Mouse (Mus musculus) embryonic facial prominence, embryonic 13.5 days (tissue): ENCODE results near the gene Tomm40l. TPM values are rescaled to one million over a fixed set of nuclear protein-coding genes. Genes with fewer than 3 reads are reported as not detected.
A peak's percentile ranks its signal among the peaks of the same experiment; 100 is the strongest.

Experiments
- ATAC-seq: fragments of 200-750 bp; cut with Nextera tagmentation; 2 replicates; pipeline ENCODE4 v1.8.0; 2017; ENCODE audit warnings: low read depth; ENCODE audit not compliant: insufficient number of reproducible peaks, insufficient read depth, low FRiP score, low TSS enrichment
- H3K27ac ChIP-seq: fragments of 300-500 bp; sonication (generic); 2 replicates; pipeline ENCODE4 v1.5.1; 2015; ENCODE audit warnings: moderate library complexity, mild to moderate bottlenecking, inconsistent platforms
- H3K27me3 ChIP-seq: fragments of 300-500 bp; sonication (generic); 2 replicates; pipeline ENCODE4 v1.6.1; 2015; ENCODE audit warnings: mild to moderate bottlenecking, inconsistent platforms
- H3K36me3 ChIP-seq: fragments of 300-500 bp; sonication (generic); 2 replicates; pipeline ENCODE4 v1.6.1; 2015; ENCODE audit warnings: mild to moderate bottlenecking, inconsistent platforms
- H3K4me1 ChIP-seq: fragments of 300-500 bp; sonication (generic); 2 replicates; pipeline ENCODE4 v1.6.1; 2015; ENCODE audit warnings: inconsistent platforms
- H3K4me2 ChIP-seq: fragments of 300-500 bp; sonication (generic); 2 replicates; pipeline ENCODE4 v1.6.1; 2015; ENCODE audit warnings: moderate library complexity, mild to moderate bottlenecking, inconsistent platforms
- H3K4me3 ChIP-seq: fragments of 300-500 bp; sonication (generic); 2 replicates; pipeline ENCODE4 v1.5.1; 2015; ENCODE audit warnings: mild to moderate bottlenecking, inconsistent platforms
- H3K9ac ChIP-seq: fragments of 300-500 bp; sonication (generic); 2 replicates; pipeline ENCODE4 v1.6.1; 2015; ENCODE audit warnings: mild to moderate bottlenecking, inconsistent platforms
- H3K9me3 ChIP-seq: fragments of 300-500 bp; sonication (generic); 2 replicates; pipeline ENCODE4 v1.6.1; 2016; ENCODE audit warnings: inconsistent platforms
- WGBS: fragments of 180-500 bp; shearing (Covaris S2); methylation state at CpG from one replicate; pipeline ENCODE4 v1.1.7; 2015; ENCODE audit warnings: mixed read lengths; 5-methylcytosine and 5-hydroxymethylcytosine counted together
- polyA plus RNA-seq: library from polyadenylated mRNA; unstranded; fragments of >200 nt; fragmentation: Nextera tagmentation; extraction: Ambion mirVana; gene quantifications from 2 replicates; pipeline ENCODE4 v1.2.1, GENCODE M21; 2015

Tomm40l gene
- polyA plus RNA-seq, 1 experiment from 2014 or later, result 30.9 TPM

DNA sequence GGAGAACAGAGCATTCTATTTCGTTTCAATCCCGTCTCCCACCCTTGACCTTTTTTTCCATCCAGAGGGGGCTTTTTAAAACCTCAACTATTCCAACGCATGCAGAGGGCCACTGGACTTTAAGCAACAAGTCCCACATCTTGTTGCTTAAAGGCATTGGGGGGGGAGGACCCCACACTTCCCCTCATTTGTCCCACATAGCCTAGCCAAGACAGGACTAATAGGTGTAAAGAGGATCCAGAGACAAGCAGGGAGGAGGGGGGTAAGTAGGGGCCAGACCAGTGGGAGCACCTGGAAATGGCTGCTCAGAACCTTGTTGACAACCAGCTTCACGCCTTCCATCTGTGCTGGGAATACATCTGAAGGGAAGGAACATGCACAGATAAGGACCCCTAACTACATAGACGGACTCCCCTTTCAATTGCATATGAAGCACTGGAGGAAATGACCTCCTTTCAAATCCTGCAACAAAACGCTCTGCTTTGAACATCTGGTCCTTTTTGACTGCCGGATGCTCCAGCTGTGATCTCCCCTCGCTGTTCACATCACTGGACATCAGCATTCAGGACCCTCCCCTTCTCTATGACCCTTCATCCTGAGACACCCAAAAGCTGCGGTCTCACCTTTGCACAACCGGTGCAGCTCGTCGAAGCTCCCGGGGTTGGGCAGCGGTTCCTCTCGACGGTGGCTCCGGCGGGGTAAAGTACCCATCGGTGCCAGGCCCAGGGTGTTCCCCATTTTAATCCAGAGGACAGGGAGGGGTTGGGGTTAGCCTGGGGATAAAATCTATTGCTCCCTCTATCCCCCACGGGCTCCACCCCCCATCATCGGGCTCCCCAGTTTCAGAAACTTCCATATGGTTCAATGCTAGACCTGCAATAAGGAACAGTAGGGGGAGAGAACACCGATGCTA lies 777 bp downstream of the Tomm40l start:
- Histone ChIP-seq H3K4me1 (peaks cover 13% of the 10 kb centered on the region), H3K27me3 (no peaks in the 10 kb centered on the region), H3K4me2 (peak overlapping the region; percentile 89), H3K36me3 (peaks cover 23% of the 10 kb centered on the region), H3K27ac (no peak overlapping the region), H3K4me3 (peak overlapping the region; percentile 72), H3K9ac (peak overlapping the region; percentile 68), H3K9me3 (no peaks in the 10 kb centered on the region)
- WGBS, result 6% methylated on average over 22 of the region's 22 CpGs
- no peak for ATAC-seq

DNA sequence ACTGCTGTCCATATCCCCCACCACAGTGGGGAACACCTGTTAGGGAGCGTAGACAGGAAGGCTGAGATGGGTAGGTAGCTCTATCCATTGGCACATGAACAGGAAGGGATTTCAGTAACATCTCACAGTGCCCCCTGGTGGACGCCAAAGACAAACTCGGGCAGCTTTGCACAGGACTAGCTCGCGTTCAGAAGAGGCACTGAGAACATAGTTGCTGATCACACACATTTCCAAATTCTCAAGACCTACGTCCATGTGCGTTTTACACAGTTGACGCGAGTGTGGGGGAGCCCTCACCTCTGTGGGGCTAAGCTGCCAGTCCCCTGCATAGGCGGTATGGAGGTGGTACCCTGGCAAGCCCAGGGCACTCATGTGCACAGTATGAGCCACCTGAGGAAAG lies 1.4 kb downstream of the Tomm40l start:
- no peak overlapping the region for H3K9ac ChIP-seq
- H3K36me3 ChIP-seq, result peaks cover 23% of the 10 kb centered on the region
- H3K4me3 ChIP-seq, result peak overlapping the region; percentile 72
- WGBS, result 7% methylated on average over 10 of the region's 10 CpGs
- no peak overlapping the region for H3K27ac ChIP-seq
- no peaks in the 10 kb centered on the region for H3K27me3 ChIP-seq
- peak overlapping the region; percentile 89 for H3K4me2 ChIP-seq
- H3K4me1 ChIP-seq, result peaks cover 13% of the 10 kb centered on the region
- ATAC-seq, result no peak; the same call in 1 of the 2 replicates
- no peaks in the 10 kb centered on the region for H3K9me3 ChIP-seq

DNA sequence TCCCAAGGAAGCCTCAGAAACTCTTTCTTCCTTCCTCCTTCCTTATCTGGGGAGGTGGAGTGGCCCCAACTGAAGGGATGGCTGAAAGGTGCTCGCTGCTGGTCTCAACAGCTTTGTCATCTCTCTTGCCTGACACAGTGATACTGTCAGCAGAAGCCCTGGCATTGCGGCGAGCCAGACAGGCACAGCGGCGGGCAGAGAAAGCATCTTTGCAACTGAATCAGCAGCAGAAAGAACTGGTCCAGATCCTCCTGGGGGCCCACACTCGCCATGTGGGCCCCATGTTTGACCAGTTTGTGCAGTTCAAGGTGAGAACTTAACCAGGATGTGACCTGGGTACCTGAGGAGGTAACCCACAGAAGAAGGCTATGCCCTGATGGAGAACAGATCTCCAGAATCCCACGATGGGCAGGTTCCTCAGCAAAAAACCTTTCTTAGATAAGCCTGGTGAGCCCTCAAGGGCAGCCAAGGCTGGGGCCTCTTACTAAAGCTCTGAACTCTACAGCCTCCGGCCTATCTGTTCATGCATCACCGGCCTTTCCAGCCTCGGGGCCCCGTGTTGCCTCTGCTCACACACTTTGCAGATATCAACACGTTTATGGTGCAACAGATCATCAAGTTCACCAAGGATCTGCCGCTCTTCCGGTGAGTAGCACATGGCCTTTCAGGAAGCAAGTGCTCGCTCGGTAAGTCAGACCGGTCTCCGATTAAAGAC lies 5.9 kb downstream of the Tomm40l start:
- no peak overlapping the region for H3K27ac ChIP-seq
- no peak overlapping the region for H3K4me3 ChIP-seq
- ATAC-seq, result no peak
- H3K27me3 ChIP-seq, result no peaks in the 10 kb centered on the region
- H3K9me3 ChIP-seq, result no peaks in the 10 kb centered on the region
- H3K4me2 ChIP-seq, result no peak overlapping the region
- 89% methylated on average over 18 of the region's 18 CpGs for WGBS
- H3K4me1 ChIP-seq, result peaks cover 8% of the 10 kb centered on the region
- peaks cover 23% of the 10 kb centered on the region for H3K36me3 ChIP-seq
- no peak overlapping the region for H3K9ac ChIP-seq

DNA sequence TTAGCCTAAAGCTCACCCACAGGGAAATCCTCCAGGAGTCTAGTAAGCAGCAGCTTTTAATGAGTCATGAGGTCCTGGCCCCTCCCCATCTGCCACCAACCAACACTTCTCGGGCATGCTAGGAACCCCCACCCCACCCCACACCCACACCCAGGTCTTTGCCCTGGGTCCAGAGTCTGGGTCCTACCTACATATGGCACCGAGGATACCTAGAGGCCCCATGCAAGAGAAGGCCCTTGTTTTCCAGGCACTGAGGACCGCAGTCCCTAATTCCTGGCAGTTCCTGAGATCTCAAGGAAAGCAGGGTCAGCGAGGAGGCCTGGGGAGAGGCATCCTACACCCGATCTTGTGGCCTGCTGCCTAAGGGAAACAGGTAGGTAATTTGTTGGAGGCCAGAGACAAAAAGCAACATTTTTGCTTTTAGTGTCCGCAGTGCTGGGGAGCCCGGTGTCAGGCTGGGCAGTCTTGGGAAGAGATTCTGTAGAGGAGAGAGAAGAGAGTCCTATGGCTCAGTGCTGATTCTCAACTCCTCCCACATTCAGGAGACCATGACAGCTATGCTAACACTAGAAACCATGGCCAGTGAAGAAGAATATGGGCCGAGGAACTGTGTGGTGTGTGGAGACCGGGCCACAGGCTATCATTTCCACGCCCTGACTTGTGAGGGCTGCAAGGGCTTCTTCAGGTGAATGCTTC lies 8.4 kb downstream of the Tomm40l start, which contains the start of gene Nr1i3:
Gene Nr1i3 (plus strand): TSS at position 170 of the 696 bp plus-strand sequence.
- WGBS, result 64% methylated on average over 10 of the region's 10 CpGs
- ATAC-seq, result no peak
- no peak within 1 kb of the TSS for H3K4me3 ChIP-seq

DNA sequence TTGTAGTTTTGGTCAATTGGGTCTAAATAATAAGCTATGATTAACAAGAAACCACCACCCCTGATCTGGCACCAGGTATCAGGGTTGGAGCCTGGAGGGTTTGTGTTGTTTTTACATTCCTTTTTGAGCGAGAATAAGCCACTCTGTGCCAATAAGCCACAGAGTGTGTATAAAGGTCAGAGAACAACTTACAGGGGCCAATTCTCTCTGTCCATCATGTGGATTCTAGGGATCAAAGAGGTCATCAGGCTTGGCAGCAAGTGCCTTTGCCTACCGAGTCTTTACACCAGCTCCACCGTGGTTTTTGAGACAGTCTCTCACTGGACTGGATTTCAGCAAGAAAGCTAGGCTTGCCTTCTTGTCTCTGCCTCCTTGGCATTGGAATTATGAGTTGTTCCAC lies 9.5 kb downstream of the Tomm40l start:
- Histone ChIP-seq H3K27ac (no peak overlapping the region), H3K4me1 (no peaks in the 10 kb centered on the region)
- whole genome bisulfite sequencing, result 40% methylated on average over 3 of the region's 3 CpGs

More for the DNA sequence above, 8.4 kb downstream of the Tomm40l start, which contains the start of gene Nr1i3:
- Histone ChIP-seq H3K9me3 (no peaks in the 10 kb centered on the region), H3K27ac (no peak within 1 kb of the TSS), H3K4me1 (no peaks in the 10 kb centered on the region), H3K27me3 (no peaks in the 10 kb centered on the region), H3K4me2 (no peak within 1 kb of the TSS), H3K36me3 (peaks cover 10% of the 10 kb centered on the region), H3K9ac (no peak within 1 kb of the TSS)

DNA sequence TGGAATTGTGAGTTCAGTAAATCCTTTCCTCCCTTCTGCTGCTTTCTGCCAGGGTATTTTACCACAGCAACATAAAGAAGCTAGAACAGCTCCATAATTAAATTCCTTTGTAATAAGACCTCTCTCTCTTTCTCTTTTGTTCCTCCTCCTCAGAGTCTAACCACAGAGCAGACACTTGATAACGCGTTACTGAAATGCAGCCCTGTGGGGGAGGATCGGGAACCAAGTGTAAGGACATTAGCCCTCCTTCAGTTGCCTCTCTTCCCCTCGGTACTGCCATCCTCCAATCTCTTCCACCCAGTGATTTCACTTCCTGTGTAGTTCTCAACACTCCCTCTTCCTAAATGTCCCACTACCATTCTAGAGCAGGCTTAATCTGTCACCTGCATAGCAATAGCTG lies 12.9 kb downstream of the Tomm40l start:
- Histone ChIP-seq H3K27me3 (0 out of 2 replicates have a peak, but pooled peaks cover 2% of the 10 kb centered on the region), H3K4me1 (no peaks in the 10 kb centered on the region), H3K4me2 (no peak overlapping the region), H3K36me3 (no peaks in the 10 kb centered on the region), H3K9me3 (no peaks in the 10 kb centered on the region), H3K27ac (no peak overlapping the region), H3K9ac (no peak overlapping the region), H3K4me3 (no peak overlapping the region)
- WGBS, result 29% methylated on average over 4 of the region's 4 CpGs
- no peak for ATAC-seq

More for the DNA sequence above, 9.5 kb downstream of the Tomm40l start:
- H3K36me3 ChIP-seq, result no peaks in the 10 kb centered on the region
- H3K27me3 ChIP-seq, result no peaks in the 10 kb centered on the region
- H3K9me3 ChIP-seq, result no peaks in the 10 kb centered on the region
- no peak overlapping the region for H3K9ac ChIP-seq
- no peak overlapping the region for H3K4me2 ChIP-seq
- ATAC-seq, result no peak
- no peak overlapping the region for H3K4me3 ChIP-seq

DNA sequence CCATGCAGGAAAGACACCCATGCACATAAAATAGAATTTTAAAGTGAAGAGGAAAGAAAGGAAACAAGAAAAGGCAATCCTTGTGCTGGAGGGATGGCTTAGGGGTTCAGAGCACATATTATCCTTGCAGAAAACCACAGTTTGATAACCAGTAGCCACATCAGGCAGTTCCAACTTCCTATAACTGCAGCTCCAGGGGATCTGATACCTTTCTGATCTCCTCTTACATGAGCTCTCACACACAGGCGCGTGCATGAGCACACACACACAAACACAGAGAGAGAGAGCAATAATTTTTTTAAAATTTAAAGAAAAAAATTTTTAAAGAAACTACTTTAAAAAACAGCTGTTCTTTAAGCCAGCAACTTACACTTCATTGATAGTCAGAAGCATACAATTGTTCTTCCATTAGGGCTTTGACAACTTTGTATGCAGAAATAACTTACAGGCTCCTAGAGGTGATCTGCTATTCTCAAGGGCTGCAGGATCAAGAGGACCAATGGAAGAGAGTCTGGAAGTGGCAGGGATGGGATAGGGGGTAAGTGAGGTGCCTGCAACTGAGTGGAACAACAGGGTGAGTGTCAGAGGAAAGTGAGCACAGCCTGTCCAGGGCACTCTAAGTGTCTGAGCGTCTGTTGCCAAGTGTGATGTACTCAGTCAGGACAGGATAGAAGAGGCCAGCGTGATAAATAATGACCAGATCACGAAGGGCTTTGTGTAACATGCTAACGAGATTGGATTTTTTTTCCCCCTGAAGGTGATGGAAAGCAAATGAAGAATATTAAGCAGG lies 16.4 kb downstream of the Tomm40l start:
- no peaks in the 10 kb centered on the region for H3K36me3 ChIP-seq
- 0 out of 2 replicates have a peak, but pooled peaks cover 2% of the 10 kb centered on the region for H3K27me3 ChIP-seq
- no peak for ATAC-seq
- no peaks in the 10 kb centered on the region for H3K4me1 ChIP-seq
- WGBS, result 76% methylated on average over 6 of the region's 6 CpGs
- H3K27ac ChIP-seq, result no peak overlapping the region
- no peaks in the 10 kb centered on the region for H3K9me3 ChIP-seq
- H3K9ac ChIP-seq, result no peak overlapping the region
- no peak overlapping the region for H3K4me2 ChIP-seq
- H3K4me3 ChIP-seq, result no peak overlapping the region

DNA sequence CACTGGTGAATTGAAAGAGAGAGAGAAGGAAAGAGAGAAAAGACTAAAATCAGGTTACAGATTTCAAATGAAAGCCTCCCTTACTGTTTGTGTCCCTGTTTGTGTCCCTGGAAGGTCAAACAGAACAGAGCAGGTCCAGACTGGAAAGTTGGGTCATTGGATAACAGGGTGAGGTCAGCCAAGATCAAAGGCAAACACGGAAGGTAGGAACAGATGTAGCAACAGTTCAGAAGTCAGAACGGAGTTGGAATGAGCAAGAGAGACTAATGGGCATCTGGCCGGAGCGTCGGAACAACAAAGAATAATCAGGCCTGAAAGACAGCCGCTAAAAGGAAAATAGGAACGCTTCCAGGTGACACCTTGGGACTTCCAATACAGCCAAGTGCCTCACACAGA lies 18.1 kb downstream of the Tomm40l start:
- no peaks in the 10 kb centered on the region for H3K4me1 ChIP-seq
- WGBS, result 39% methylated on average over 7 of the region's 7 CpGs
- no peak for ATAC-seq
- H3K36me3 ChIP-seq, result no peaks in the 10 kb centered on the region
- no peak overlapping the region for H3K9ac ChIP-seq
- 0 out of 2 replicates have a peak, but pooled peaks cover 5% of the 10 kb centered on the region for H3K27me3 ChIP-seq
- H3K27ac ChIP-seq, result no peak overlapping the region
- no peak overlapping the region for H3K4me3 ChIP-seq
- no peaks in the 10 kb centered on the region for H3K9me3 ChIP-seq
- H3K4me2 ChIP-seq, result no peak overlapping the region

DNA sequence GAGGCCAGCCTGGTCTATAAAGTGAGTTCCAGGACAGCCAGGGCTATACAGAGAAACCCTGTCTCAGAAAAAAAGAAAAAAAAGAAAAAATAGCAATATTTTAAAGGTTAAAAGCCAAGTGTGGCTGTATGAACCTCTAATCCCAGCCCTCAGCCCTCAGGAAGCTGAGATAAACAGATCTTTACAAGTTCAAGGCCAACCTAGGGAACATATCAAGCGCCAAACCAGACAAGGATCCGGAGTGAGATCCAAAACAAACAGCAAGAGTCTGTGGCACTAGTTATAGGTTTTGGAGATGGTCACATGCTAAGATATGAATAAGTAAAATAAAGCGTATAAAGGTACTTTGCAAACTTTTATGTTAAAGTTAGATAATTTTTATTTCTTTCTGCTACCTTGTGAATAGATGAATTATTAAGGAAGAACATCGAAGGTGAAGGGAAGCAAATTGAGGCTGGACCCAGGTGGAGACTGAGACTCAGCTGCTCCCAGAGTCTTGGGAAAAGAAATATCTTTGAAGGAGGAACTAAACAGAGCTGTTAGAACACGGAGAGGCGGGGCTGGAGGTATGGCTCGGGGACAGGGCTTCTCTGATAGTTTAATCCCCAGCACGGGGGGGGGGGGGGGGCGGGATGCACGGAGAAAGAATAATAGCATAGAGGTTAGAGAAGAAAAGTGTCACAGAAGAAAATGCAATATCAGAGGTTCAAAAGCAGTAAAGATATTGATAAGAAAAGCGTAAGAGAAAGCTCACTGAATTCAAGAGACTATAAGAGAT lies 18.7 kb downstream of the Tomm40l start:
- Histone ChIP-seq H3K27me3 (peaks cover 5% of the 10 kb centered on the region; the same call in 1 of the 2 replicates), H3K27ac (no peak overlapping the region), H3K9me3 (no peaks in the 10 kb centered on the region), H3K36me3 (no peaks in the 10 kb centered on the region), H3K4me3 (no peak overlapping the region), H3K4me2 (no peak overlapping the region), H3K4me1 (no peaks in the 10 kb centered on the region), H3K9ac (no peak overlapping the region)
- WGBS, result 53% methylated on average over 10 of the region's 11 CpGs
- ATAC-seq, result no peak

DNA sequence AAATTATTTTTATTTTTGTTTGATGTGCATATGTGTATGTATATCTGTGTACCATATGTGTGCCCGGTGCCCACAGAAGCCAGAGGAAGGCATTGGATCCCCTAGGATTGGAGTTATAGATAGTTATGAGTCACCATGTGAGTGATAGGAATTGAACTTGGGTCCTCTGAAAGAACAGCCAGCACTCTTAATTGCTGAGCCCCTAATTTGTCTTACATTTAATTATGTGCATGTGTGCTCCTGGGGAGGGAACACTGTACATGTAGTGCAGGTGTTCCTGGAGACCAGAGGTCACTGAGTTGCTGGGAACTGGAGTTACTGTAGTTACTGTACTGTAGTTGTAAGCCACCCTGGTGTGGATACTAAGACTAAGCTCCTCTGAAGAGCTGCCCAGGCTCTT lies 21.5 kb downstream of the Tomm40l start:
- Histone ChIP-seq H3K4me1 (peaks cover 5% of the 10 kb centered on the region), H3K9me3 (no peaks in the 10 kb centered on the region), H3K9ac (no peak overlapping the region), H3K27me3 (peaks cover 21% of the 10 kb centered on the region), H3K4me2 (no peak overlapping the region), H3K36me3 (no peaks in the 10 kb centered on the region), H3K27ac (no peak overlapping the region), H3K4me3 (no peak overlapping the region)
- WGBS, result 95% methylated on average over 1 of the region's 1 CpGs
- ATAC-seq, result no peak
